Mouse (Mus musculus) CD8-positive naive resting alpha-beta T cell, adult 57 days (primary cell): ENCODE results near the gene Fkbp7. TPM values are rescaled to one million over a fixed set of nuclear protein-coding genes. Genes with fewer than 3 reads are reported as not detected.

ENCODE experiments used
- total RNA-seq: library from RNA; stranded (reverse); gene quantifications from one replicate; pipeline ENCODE4 v1.2.4, GENCODE M21; 2023

Fkbp7 gene
- 7.3 TPM for total RNA-seq

GRCm38 (mm10) chr2:76672966-76673392, at the start of gene Fkbp7:
Gene Fkbp7 (minus strand): TSS chr2:76673116.

GRCm38 (mm10) chr2:76674725-76675427, 2.0 kb upstream of the Fkbp7 start, which contains the start of gene Plekha3:
Gene Plekha3 (plus strand): TSS chr2:76675281.

GRCm38 (mm10) chr2:76647883-76648570, 24.9 kb downstream of the Fkbp7 start, which contains the start of the genes Prkra and Pjvk:
Gene Prkra (minus strand): TSS chr2:76648015.
Gene Pjvk (plus strand): TSS chr2:76648476.

Other genes with a start within 250 kb of the Fkbp7 start
- 2.1 TPM for gene Prkra, start 25.1 kb downstream of the Fkbp7 start, total RNA-seq
- not detected for gene Pjvk, start 24.6 kb downstream of the Fkbp7 start, total RNA-seq
- gene Plekha3, start 2.2 kb upstream of the Fkbp7 start, total RNA-seq = 37.6 TPM